Mouse (Mus musculus) liver, adult 2 months (tissue): ENCODE measurements at regions not wholly inside any gene's neighbourhood (a gene's known extent, or its start where the extent isn't known, plus 50 kb on each side); places are given as distances from the start of the nearest gene placed in this dataset.

Source experiments
- CTCF ChIP-seq: fragments of 200-500 bp; IDR thresholded peaks from 2 replicates; pipeline ENCODE4 v1.5.1; 2011; ENCODE audit warnings: low read depth, low read length, control low read depth
- POLR2A ChIP-seq: fragments of 200-500 bp; IDR thresholded peaks from 2 replicates; pipeline ENCODE4 v1.6.1; 2011; ENCODE audit warnings: low read length, control low read depth; ENCODE audit not compliant: insufficient read depth; ENCODE audit errors: extremely low read depth

GRCm38 (mm10) chr12:51045437-51045836, 302.4 kb upstream of the G2e3 start:
- no peak for TF ChIP-seq CTCF
- no peak for TF ChIP-seq POLR2A
